Mouse (Mus musculus) heart, embryonic 16.5 days (tissue): ENCODE results near the gene Sync. TPM values are rescaled to one million over a fixed set of nuclear protein-coding genes. Genes with fewer than 3 reads are reported as not detected.

Experiments used
- ATAC-seq: fragments of 200-750 bp; cut with Nextera tagmentation; replicated peaks from 2 replicates; pipeline ENCODE4 v1.8.0; 2017; ENCODE audit warnings: moderate number of reproducible peaks; ENCODE audit not compliant: insufficient read depth, low FRiP score; ENCODE audit errors: extremely low read depth
- H3K27ac ChIP-seq: fragments of 300-500 bp; sonication (generic); 2 replicates; pipeline ENCODE4 v1.5.1; 2014; ENCODE audit warnings: mild to moderate bottlenecking, low read length, control low read depth, moderate library complexity
- H3K27me3 ChIP-seq: fragments of 300-500 bp; sonication (generic); 2 replicates; pipeline ENCODE4 v1.6.1; 2014; ENCODE audit warnings: low read length, mixed read lengths; ENCODE audit not compliant: control insufficient read depth, insufficient read depth
- H3K36me3 ChIP-seq: fragments of 300-500 bp; sonication (generic); 2 replicates; pipeline ENCODE4 v1.6.1; 2014; ENCODE audit not compliant: control insufficient read depth, insufficient read depth
- H3K4me1 ChIP-seq: fragments of 300-500 bp; sonication (generic); 2 replicates; pipeline ENCODE4 v1.6.1; 2014; ENCODE audit warnings: low read length, mixed read lengths; ENCODE audit not compliant: control insufficient read depth, insufficient read depth
- H3K4me2 ChIP-seq: fragments of 300-500 bp; sonication (generic); 2 replicates; pipeline ENCODE4 v1.6.1; 2014; ENCODE audit warnings: low read depth, mild to moderate bottlenecking, control low read depth, low read length
- H3K4me3 ChIP-seq: fragments of 300-500 bp; sonication (generic); 2 replicates; pipeline ENCODE4 v1.5.1; 2014; ENCODE audit warnings: mild to moderate bottlenecking, control low read depth, low read length
- H3K9ac ChIP-seq: fragments of 300-500 bp; sonication (generic); 2 replicates; pipeline ENCODE4 v1.6.1; 2014; ENCODE audit warnings: low read length, control low read depth
- H3K9me3 ChIP-seq: fragments of 300-500 bp; sonication (generic); replicated peaks from 2 replicates; pipeline ENCODE4 v1.6.1; 2016; ENCODE audit warnings: low read length; ENCODE audit not compliant: control insufficient read depth
- WGBS: fragments of 180-500 bp; shearing (Covaris S2); extraction: QIAGEN DNeasy Blood & Tissue Kit; methylation state at CpG from one replicate; pipeline ENCODE4 v1.1.7; 2014; 5-methylcytosine and 5-hydroxymethylcytosine counted together
- polyA plus RNA-seq: library from polyadenylated mRNA; unstranded; fragments of >200 nt; fragmentation: Nextera tagmentation; extraction: Ambion mirVana; gene quantifications from 2 replicates; pipeline ENCODE4 v1.2.1, GENCODE M21; 2015

Sync gene
- polyA plus RNA-seq, 1 experiment from 2014 or later = 1.9 TPM

- Histone ChIP-seq H3K4me2 (0 out of 2 replicates have a peak overlapping the region, but pooled peaks have one; percentile 15), H3K27me3 (peaks cover 5% of the 10 kb centered on the region)
Measured at GRCm38 (mm10) chr4:129256450-129257380, 30.7 kb upstream of the Sync start.

GRCm38 (mm10) chr4:129259101-129259500, 28.3 kb upstream of the Sync start:
- ATAC-seq = no peak

More at GRCm38 (mm10) chr4:129256450-129257380, 30.7 kb upstream of the Sync start:
- no peak overlapping the region for H3K9ac ChIP-seq
- H3K9me3 ChIP-seq = no peaks in the 10 kb centered on the region
- H3K36me3 ChIP-seq = no peaks in the 10 kb centered on the region
- WGBS = 19% methylated on average over 8 of the region's 8 CpGs
- peaks cover 17% of the 10 kb centered on the region for H3K4me1 ChIP-seq
- ATAC-seq = peak; percentile 85
- peak overlapping the region; percentile 49 for H3K27ac ChIP-seq
- H3K4me3 ChIP-seq = no peak overlapping the region

GRCm38 (mm10) chr4:129260678-129261077, 26.7 kb upstream of the Sync start:
- peaks cover 2% of the 10 kb centered on the region for H3K27me3 ChIP-seq
- H3K4me2 ChIP-seq = no peak overlapping the region
- 23% methylated on average over 6 of the region's 6 CpGs for WGBS
- peak overlapping the region; percentile 20; the same call in 1 of the 2 replicates for H3K27ac ChIP-seq
- H3K9me3 ChIP-seq = no peaks in the 10 kb centered on the region
- no peaks in the 10 kb centered on the region for H3K36me3 ChIP-seq
- no peak overlapping the region for H3K9ac ChIP-seq
- H3K4me3 ChIP-seq = no peak overlapping the region
- peaks cover 26% of the 10 kb centered on the region for H3K4me1 ChIP-seq
- no peak for ATAC-seq

More at GRCm38 (mm10) chr4:129259101-129259500, 28.3 kb upstream of the Sync start:
- no peak overlapping the region for H3K4me2 ChIP-seq
- no peaks in the 10 kb centered on the region for H3K9me3 ChIP-seq
- H3K9ac ChIP-seq = no peak overlapping the region
- peaks cover 26% of the 10 kb centered on the region for H3K4me1 ChIP-seq
- H3K27me3 ChIP-seq = peaks cover 2% of the 10 kb centered on the region
- no peak overlapping the region for H3K4me3 ChIP-seq
- WGBS = 57% methylated on average over 4 of the region's 4 CpGs
- H3K27ac ChIP-seq = no peak overlapping the region
- H3K36me3 ChIP-seq = no peaks in the 10 kb centered on the region

- no peak within 1 kb of the TSS for H3K9ac ChIP-seq
- no peak for ATAC-seq
- H3K27me3 ChIP-seq = peaks cover 2% of the 10 kb centered on the region
- H3K27ac ChIP-seq = peak within 1 kb of the TSS; percentile 20; the same call in 1 of the 2 replicates
- no peak within 1 kb of the TSS for H3K4me3 ChIP-seq
- H3K4me1 ChIP-seq = peaks cover 24% of the 10 kb centered on the region
- WGBS = 21% methylated on average over 2 of the region's 4 CpGs
- no peaks in the 10 kb centered on the region for H3K9me3 ChIP-seq
- H3K36me3 ChIP-seq = no peaks in the 10 kb centered on the region
- H3K4me2 ChIP-seq = no peak within 1 kb of the TSS
Measured at GRCm38 (mm10) chr4:129261196-129261595, 26.2 kb upstream of the Sync start, which contains the start of gene C77080. C77080 (minus strand) TSS chr4:129261404.

DNA sequence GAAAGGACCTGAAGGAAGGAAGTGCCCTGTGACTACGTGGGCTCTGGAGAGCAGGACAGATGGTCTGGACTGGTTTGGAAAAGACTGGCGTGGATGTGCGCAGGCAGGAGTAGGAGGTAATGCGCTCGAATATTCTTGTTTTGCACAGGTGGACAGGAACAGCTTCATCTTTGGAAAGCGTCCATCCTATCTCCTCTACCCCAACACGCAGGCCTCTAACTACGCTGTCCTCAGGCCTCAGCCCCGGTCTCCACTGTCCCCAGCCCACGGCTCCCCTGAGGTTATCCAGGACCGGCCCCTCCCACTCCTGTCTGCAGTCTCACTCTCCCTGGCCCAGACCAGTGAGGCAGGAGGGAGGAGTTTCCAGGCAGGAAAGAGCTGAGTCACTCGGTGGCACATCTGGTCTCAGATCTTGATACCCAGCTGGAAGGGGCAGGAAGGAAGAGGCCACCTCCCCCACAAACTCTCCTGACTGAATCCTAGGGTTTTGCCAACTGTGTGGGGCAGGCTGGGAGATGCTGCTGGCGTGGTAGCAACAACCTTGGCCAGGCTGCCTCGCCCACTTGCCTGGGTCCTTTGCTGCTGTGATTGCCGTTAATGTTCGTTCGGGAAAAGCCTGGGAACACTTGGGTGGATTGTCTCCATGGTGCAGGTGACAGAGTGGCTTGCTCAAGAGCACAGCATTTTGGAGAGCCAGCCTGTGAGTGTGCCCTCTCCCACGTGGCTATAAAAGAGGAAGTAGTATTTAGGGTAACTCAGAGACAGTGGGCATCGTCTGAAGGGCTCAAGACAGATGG, 24.0 kb upstream of the Sync start:
- peaks cover 15% of the 10 kb centered on the region for H3K4me1 ChIP-seq
- peak; percentile 81 for ATAC-seq
- peak overlapping the region; percentile 19; the same call in 1 of the 2 replicates for H3K9ac ChIP-seq
- peak overlapping the region; percentile 40; the same call in 1 of the 2 replicates for H3K27ac ChIP-seq
- H3K4me2 ChIP-seq = no peak overlapping the region
- no peaks in the 10 kb centered on the region for H3K9me3 ChIP-seq
- 21% methylated on average over 19 of the region's 19 CpGs for WGBS
- peaks cover 2% of the 10 kb centered on the region for H3K27me3 ChIP-seq
- H3K4me3 ChIP-seq = no peak overlapping the region
- H3K36me3 ChIP-seq = no peaks in the 10 kb centered on the region

- Histone ChIP-seq H3K36me3 (no peaks in the 10 kb centered on the region), H3K9me3 (no peaks in the 10 kb centered on the region), H3K27ac (no peak overlapping the region), H3K4me2 (no peak overlapping the region), H3K4me1 (peaks cover 9% of the 10 kb centered on the region), H3K9ac (no peak overlapping the region), H3K4me3 (no peak overlapping the region), H3K27me3 (0 out of 2 replicates have a peak, but pooled peaks cover 2% of the 10 kb centered on the region)
- ATAC-seq = no peak
- 75% methylated on average over 4 of the region's 4 CpGs for WGBS
Measured at GRCm38 (mm10) chr4:129266191-129266590, 21.2 kb upstream of the Sync start.

GRCm38 (mm10) chr4:129266821-129267220, 20.6 kb upstream of the Sync start:
- Histone ChIP-seq H3K4me2 (no peak overlapping the region), H3K9me3 (no peaks in the 10 kb centered on the region), H3K4me3 (no peak overlapping the region), H3K9ac (no peak overlapping the region), H3K36me3 (no peaks in the 10 kb centered on the region), H3K27me3 (0 out of 2 replicates have a peak, but pooled peaks cover 2% of the 10 kb centered on the region), H3K27ac (no peak overlapping the region), H3K4me1 (peaks cover 9% of the 10 kb centered on the region)
- no peak for ATAC-seq
- 87% methylated on average over 5 of the region's 5 CpGs for WGBS

- Histone ChIP-seq H3K27me3 (no peaks in the 10 kb centered on the region), H3K4me3 (no peak overlapping the region), H3K9me3 (no peaks in the 10 kb centered on the region), H3K4me2 (no peak overlapping the region), H3K9ac (no peak overlapping the region), H3K27ac (no peak overlapping the region), H3K4me1 (peaks cover 6% of the 10 kb centered on the region), H3K36me3 (no peaks in the 10 kb centered on the region)
- ATAC-seq = no peak
- WGBS = 52% methylated on average over 1 of the region's 1 CpGs
Measured at GRCm38 (mm10) chr4:129268698-129269097, 18.7 kb upstream of the Sync start.
